Mouse (Mus musculus): ENCODE data around the gene Rnft2.
A peak's percentile ranks its signal among the peaks of the same experiment; 100 is the strongest.

Rnft2 gene

GRCm38 (mm10) chr5:118174310-118175009 lies 70.5 kb downstream of the Rnft2 start:
- DNase-seq (ENCODE audit: low read depth, low spot score), result no peak

- DNase-seq (ENCODE audit: low read depth, low spot score), result no peak
These were observed 72.7 kb downstream of the Rnft2 start for GRCm38 (mm10) chr5:118172078-118172723.

- DNase-seq (ENCODE audit: low read depth, low spot score), result no peak
These were observed 73.3 kb downstream of the Rnft2 start for GRCm38 (mm10) chr5:118171665-118172064.

- no peak for DNase-seq (ENCODE audit: low read depth, low spot score)
These were observed 73.9 kb downstream of the Rnft2 start for GRCm38 (mm10) chr5:118170888-118171529.

- DNase-seq (ENCODE audit: low read depth, low spot score), result no peak
These were observed 75.4 kb downstream of the Rnft2 start for GRCm38 (mm10) chr5:118169222-118170221.

GRCm38 (mm10) chr5:118167561-118167995 lies 77.3 kb downstream of the Rnft2 start:
- DNase-seq (ENCODE audit: low read depth, low spot score), result no peak

GRCm38 (mm10) chr5:118165462-118165861 lies 79.5 kb downstream of the Rnft2 start:
- DNase-seq (ENCODE audit: low read depth, low spot score), result no peak

GRCm38 (mm10) chr5:118164581-118164980 lies 80.3 kb downstream of the Rnft2 start, which contains the start of gene Hrk:
Gene Hrk (plus strand): TSS chr5:118164648.
- DNase-seq (ENCODE audit: low read depth, low spot score), result no peak

GRCm38 (mm10) chr5:118160691-118161090 lies 84.2 kb downstream of the Rnft2 start:
- DNase-seq (ENCODE audit: low read depth, low spot score), result no peak

GRCm38 (mm10) chr5:118156976-118157375 lies 87.9 kb downstream of the Rnft2 start:
- no peak for DNase-seq (ENCODE audit: low read depth, low spot score)

- DNase-seq (ENCODE audit: low read depth, low spot score), result no peak
These were observed 89.4 kb downstream of the Rnft2 start for GRCm38 (mm10) chr5:118155565-118155947.

- peak; percentile 71 for DNase-seq (ENCODE audit: low read depth, low spot score)
These were observed 89.9 kb downstream of the Rnft2 start, which contains the start of gene Fbxw8 for GRCm38 (mm10) chr5:118154839-118155564. Gene Fbxw8 (minus strand): TSS chr5:118155464.

- DNase-seq (ENCODE audit: low read depth, low spot score), result no peak
These were observed 95.2 kb downstream of the Rnft2 start for GRCm38 (mm10) chr5:118149711-118150110.

- no peak for DNase-seq (ENCODE audit: low read depth, low spot score)
These were observed 97.7 kb downstream of the Rnft2 start for GRCm38 (mm10) chr5:118147264-118147663.

GRCm38 (mm10) chr5:118145999-118146679 lies 98.8 kb downstream of the Rnft2 start:
- no peak for DNase-seq (ENCODE audit: low read depth, low spot score)

- DNase-seq (ENCODE audit: low read depth, low spot score), result no peak
These were observed 99.5 kb downstream of the Rnft2 start for GRCm38 (mm10) chr5:118145458-118145857.

- DNase-seq (ENCODE audit: low read depth, low spot score), result no peak
These were observed 100.1 kb downstream of the Rnft2 start for GRCm38 (mm10) chr5:118144770-118145169.

GRCm38 (mm10) chr5:118144327-118144726 lies 100.6 kb downstream of the Rnft2 start:
- DNase-seq (ENCODE audit: low read depth, low spot score), result no peak

- DNase-seq (ENCODE audit: low read depth, low spot score), result no peak
These were observed 101.5 kb downstream of the Rnft2 start for GRCm38 (mm10) chr5:118143211-118144026.

All from c-Kit-negative CD71-positive TER-119-positive erythroid progenitor cells, embryonic 14.5 days (primary cell).